Mouse (Mus musculus) monocyte, adult 5-6 weeks (primary cell): Measurements from ENCODE around the gene Ppp6r3. TPM values are rescaled to one million over a fixed set of nuclear protein-coding genes. Genes with fewer than 3 reads are reported as not detected.

Experiments used
- ATAC-seq: fragments of 153-309, 156-312 bp; replicated peaks from 2 replicates; pipeline ENCODE4 v1.8.0; 2017; ENCODE audit warnings: mild to moderate bottlenecking; ENCODE audit not compliant: low TSS enrichment, insufficient number of reproducible peaks, severe bottlenecking, poor library complexity, low FRiP score
- total RNA-seq: library from RNA; stranded (forward); fragments of 200-1000, 200-491, 200-594 nt; gene quantifications from 3 replicates; pipeline ENCODE4 v1.2.3, GENCODE M21; 2017

Gene Ppp6r3
- total RNA-seq, 1 experiment from 2014 or later: 90.3 TPM

- no peak for ATAC-seq
Measured at GRCm38 (mm10) chr19:3450714-3451113, 124.8 kb downstream of the Ppp6r3 start.

- ATAC-seq: no peak
Measured at GRCm38 (mm10) chr19:3449248-3449647, 126.3 kb downstream of the Ppp6r3 start.

DNA sequence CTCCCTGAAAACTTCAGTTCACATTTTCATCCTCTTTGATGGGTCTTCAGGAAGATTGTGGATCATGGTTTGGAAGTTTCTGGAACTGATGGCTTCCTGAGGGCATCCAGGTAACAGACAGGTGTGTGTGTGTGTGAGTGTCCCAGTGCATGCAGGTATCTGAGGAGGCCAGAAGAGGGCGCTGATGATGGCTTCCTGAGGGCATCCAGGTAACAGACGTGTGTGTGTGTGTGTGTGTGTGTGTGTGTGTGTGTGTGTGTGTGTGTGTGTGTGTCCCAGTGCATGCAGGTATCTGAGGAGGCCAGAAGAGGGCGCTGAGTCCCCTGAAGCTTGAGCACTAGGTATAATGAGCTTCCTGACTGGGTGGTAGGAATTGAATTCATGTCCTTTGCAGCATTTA, 128.2 kb downstream of the Ppp6r3 start:
- ATAC-seq: no peak

DNA sequence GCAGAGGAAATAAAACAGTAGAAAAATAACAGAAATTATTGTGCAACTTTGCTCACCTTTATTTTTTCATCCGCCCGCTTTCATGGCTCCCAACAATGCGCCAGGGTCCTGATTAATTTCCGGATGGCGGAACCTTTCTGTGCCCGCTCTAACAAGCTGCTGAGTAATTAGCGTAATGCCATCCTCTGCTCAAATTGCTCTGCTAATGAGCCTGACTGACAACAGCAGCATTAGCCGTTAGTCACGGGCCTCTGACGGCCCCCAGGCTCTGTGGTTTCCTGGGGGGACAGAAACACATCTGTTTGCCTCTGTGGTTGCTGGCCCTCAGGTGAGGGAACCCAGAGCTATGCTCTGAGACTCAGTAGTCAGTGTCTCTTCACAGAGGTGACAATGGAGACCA, 134.5 kb downstream of the Ppp6r3 start:
- ATAC-seq: no peak

DNA sequence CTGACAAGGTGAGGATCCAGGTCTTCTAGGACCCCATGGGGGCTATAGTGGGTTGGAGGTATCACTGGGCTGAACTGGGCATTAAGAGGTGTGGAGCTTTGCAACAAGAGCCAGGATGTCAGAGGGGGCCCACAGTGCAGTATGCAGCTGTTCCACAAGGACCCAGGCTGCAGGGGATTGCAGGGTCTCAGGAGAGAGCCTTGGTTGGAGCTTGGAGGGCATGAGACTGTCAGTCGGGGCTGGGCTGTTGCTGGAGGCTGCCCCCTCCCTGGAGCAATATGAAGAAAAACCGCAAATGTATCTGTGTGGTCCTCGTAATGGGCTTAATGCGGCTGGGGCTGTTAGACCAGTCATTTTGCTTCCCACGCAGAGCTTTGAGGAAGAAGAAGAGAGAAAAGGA, 134.9 kb downstream of the Ppp6r3 start:
- ATAC-seq: no peak

DNA sequence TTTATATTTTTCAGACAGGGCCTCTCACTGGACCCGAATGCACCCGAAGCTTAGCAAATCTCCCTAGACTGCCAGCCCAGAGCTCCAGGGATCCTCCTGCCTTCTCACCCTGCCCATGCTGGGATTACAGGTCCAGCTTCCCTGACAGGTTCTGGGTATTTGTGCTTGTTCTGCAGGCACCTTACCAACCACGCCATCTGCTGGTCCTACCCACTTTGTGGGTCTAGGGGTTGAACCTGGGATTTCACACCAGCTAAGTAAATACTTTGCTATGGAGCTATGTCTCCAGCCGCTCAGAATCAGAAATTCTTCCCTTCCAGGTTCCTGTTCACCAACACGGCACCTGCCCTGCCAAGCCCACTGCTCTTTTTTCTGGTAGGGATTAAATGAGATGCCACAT, 137.6 kb downstream of the Ppp6r3 start:
- ATAC-seq: no peak

DNA sequence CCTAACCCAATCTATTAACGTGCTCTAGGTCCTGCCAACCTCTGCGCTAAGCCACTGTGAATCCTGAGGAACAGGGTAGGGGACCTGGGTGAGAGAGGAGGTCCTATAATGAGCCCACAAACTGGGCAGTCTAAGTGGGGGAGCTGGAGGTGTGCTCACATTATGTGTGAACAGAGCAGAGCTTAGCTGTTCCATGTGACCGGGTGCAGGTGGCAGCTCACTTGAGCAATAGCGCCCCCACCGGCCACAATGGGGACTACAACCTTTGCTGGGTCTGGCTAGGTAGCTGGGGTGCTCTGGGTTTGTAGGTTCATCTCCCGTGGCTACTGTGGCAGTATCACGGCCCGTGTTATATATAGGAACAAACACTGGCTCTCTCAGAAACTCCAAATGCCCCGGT, 138.7 kb downstream of the Ppp6r3 start:
- ATAC-seq: peak; percentile 52; the same call in 1 of the 2 replicates

DNA sequence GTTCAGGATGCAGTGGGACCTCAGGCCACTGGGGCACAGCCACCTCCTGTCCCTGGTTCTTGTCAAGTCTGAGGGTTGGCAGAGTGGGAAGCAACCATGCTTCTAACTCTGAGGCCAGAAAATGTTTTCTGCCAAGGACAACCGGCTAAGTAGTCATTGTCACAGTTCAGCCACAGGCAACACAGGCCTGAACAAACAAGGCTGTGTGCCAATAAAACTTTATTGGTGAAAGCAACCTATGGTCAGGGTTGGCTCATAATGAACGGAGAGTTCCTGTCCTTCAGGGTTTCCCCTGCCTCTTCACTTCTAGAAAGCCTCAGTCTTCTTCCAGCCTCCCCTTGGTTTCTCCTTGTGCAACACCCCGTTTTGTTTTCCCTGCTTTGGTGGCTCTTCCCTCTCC, 139.7 kb downstream of the Ppp6r3 start:
- ATAC-seq: no peak

- ATAC-seq: no peak
Measured at GRCm38 (mm10) chr19:3434641-3435040, 140.9 kb downstream of the Ppp6r3 start.

- ATAC-seq: no peak
Measured at GRCm38 (mm10) chr19:3434124-3434523, 141.4 kb downstream of the Ppp6r3 start.

DNA sequence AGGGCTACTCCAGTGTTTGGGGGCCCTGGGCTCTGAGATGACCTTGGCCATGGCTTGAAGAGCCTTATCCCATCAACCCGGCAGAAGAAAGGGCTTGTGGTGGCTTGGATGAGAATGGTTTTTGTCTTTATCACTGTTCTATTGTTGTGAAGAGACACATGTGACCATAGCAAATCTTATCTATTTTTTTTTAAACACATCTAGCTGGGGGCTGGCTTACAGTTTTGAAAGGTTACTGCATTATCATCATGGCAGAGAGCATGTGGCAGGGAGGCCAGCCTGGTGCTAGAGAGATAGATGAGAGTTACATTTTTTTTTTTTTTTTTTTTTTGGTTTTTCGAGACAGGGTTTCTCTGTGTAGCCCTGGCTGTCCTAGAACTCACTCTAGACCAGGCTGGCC, 143.6 kb downstream of the Ppp6r3 start:
- ATAC-seq: no peak

DNA sequence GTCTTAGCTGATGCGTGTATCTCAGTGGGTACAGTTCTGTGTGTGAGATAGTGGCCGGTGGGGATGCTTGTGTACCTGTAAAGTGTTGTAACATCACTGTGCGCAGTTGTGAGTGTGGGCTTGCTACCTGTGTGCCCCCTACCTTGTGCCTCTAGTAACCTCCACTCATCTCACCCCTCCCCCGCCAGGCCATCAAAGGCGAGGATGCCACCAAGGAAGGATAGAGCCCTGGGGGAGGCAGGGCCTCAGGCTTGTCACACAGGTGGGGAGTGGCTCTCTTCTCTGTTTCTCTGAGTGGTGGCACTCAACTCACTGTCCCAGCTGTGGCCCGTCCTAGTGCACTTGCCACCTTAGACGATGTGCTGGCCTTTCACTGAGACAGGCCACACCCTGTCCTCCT, 144.5 kb downstream of the Ppp6r3 start:
- ATAC-seq: no peak

DNA sequence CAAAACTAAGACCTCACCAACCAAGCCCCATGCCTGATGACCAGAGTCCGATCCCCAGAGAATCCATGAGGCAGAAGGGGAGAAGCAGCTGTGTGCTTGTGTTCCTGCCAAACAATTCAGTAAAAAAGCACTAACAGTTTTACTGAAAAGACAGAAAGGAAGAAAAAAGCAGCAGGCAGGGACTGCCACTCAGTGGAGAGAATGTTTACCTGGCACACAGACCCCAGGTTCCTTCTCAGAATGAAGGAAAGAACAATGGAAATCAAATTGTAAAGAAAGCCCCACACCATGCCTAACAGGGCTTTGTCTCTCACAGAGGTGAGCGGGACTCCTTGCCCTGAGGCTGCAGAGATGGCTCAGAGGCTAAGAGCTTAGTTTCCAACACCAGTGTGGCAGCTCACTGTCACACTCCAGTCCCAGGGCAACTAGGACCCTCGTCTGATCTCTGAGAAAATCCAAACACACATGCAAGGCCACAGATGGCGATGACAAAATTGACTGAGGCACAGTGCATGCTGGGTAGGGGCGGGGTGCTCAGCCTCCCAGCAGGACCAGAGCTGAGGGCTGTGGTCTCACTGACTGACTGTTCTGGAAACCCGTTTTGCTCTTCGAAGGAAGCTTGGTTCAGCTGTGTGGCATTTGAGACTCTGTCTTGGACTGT, 146.3 kb downstream of the Ppp6r3 start:
- no peak for ATAC-seq

- no peak for ATAC-seq
Measured at GRCm38 (mm10) chr19:3428057-3428830, 147.3 kb downstream of the Ppp6r3 start.

DNA sequence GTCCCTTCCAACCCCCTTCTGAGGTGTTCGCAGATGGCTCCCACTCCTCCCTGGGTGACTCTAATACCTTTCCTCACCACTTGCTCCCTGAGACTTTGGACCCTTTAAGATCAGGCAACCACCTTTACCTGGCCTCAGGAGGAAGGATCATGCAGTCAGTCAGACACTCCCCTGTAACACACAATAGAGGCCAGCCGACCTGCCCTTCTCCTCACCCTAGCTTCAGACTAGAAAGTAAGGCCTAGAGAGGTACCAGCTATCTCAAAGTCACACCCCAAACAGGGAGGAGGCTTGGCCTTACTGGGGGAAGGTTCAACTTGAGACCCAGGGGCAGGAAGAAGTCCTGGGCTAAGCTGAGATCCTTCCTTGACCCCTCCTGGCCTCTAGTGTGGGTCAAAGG, 151.3 kb downstream of the Ppp6r3 start:
- no peak for ATAC-seq

GRCm38 (mm10) chr19:3422981-3423380, 152.6 kb downstream of the Ppp6r3 start:
- ATAC-seq: peak; percentile 81

GRCm38 (mm10) chr19:3422488-3422887, 153.1 kb downstream of the Ppp6r3 start:
- no peak for ATAC-seq

DNA sequence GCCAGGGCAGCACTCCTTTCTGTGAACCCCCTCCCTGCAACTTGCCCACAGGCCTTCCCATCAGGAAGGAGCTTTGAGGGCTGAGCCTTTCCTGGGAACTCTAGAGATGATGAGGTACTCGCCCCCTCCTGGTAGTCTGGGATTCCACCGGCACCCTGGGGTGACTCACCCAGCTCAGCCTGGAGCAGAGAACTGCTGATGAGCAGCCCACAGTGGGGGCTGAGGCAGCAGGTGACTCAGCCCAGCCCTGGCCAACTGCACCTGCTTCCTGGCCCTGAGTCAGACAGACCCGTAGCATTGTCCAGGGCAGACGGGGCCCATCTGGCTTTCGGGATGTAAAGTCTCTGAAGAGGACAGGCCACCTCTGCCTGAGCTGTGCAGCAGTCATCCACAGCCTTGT, 156.3 kb downstream of the Ppp6r3 start:
- no peak for ATAC-seq

- 0 out of 2 replicates have a peak, but pooled peaks have one; percentile 38 for ATAC-seq
Measured at GRCm38 (mm10) chr19:3414268-3414733, 161.2 kb downstream of the Ppp6r3 start, which contains the start of gene Gal. Gene Gal, minus strand, starts transcription at chr19:3414544.
